Mouse (Mus musculus): ENCODE data around the gene En2.
A peak's percentile ranks its signal among the peaks of the same experiment; 100 is the strongest.

En2 gene

DNA sequence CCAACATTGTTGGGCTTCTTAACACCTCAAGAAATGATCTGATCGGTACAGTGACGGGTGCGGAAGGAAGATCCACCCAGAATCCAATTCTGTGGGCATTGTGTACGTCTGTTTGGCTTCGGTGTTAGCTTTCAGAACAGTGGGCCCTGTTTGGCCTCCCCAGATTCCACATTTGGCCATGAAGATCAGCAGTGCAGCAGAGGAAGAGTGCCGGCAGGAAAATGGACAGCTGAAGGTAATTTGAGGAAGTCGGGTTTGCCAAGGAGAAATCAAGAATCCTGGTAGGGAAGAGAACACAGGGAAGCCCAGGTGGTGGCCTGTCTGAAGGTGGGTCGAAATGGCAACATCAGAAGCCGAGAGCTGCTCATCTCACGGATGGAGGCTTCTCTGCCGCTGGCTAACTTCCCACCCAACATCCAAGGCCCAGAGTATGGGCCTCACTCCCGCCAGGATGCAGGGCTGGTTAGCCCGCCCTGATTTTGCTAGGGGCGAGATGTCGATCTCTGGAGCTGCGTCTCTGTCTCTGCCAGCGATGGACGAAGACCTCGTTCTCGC is 4.0 kb upstream of the En2 start:
- peak; percentile 68 for DNase-seq

DNA sequence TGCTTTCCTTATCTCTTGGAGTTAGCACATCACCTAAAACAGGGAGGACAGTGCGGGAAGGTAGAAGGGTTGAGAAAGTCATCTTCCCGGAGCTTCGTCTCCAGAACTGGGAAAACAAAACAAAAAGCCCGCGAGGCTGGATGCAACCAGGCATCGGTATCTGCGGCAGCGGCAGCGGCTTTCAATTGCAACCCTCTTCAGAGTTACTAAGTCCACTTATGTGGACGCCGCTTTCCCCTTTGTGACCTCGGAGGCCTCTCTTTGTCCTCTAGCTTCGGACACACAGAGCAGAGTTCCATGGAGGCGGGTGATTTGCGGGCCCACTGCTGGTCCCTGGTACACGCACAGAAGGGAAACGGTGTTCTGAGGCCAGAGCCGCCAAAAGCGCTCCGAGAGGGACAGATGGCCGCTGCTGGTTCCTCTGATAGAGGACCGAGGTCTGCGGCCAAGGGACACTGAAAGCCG is 3.5 kb upstream of the En2 start:
- peak; percentile 91 for DNase-seq

DNA sequence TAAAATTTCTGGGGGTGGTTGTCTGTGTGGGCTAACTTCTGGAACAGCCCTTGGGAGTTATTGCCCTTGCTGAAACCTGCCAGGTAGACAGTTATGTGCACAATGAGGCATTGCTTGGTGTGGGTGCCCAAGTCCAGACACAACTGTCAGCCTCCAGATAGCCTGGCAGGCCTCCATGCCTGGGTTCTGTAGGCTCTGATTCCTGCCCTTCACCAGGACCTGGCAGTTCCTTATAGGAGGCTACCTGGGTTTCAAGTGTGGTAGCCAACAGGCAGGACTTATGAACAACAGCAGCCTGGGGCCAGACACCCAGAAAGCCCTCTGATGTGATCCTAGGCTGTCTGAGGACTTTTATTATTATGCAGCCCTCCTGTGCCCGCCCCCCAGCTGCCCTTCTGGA is 1.6 kb upstream of the En2 start:
- DNase-seq, result peak; percentile 72

DNA sequence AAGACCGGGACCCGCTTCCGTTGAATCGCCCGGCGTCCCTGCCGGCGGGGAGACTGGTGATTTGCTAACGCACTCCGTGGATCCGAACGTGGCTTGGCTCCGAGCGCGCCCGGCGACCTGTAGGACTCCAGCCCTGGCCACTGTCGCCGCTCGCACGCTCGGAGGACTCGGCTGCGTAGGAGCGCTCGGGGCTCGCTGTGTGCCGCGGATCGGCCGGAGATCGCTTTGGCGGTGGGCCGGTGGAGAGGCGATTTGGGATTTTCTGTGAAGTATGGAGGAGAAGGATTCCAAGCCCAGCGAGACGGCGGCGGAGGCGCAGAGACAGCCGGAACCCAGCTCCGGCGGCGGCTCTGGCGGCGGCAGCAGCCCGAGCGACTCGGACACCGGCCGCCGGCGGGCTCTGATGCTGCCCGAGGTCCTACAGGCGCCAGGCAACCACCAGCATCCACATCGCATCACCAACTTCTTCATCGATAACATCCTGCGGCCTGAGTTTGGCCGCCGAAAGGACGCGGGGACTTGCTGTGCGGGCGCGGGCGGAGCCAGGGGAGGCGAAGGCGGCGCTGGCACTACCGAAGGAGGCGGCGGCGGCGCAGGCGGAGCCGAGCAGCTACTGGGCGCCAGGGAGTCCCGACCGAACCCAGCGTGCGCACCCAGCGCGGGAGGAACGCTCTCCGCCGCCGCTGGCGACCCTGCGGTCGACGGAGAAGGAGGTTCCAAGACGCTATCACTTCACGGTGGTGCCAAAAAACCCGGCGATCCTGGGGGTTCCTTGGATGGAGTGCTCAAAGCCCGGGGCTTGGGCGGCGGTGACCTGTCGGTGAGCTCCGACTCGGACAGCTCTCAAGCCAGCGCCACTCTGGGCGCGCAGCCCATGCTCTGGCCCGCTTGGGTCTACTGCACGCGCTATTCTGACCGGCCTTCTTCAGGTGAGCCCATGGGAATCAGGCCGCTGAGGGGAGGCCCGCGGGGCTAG is 1.1 kb downstream of the En2 start:
- peak; percentile 72 for DNase-seq

DNA sequence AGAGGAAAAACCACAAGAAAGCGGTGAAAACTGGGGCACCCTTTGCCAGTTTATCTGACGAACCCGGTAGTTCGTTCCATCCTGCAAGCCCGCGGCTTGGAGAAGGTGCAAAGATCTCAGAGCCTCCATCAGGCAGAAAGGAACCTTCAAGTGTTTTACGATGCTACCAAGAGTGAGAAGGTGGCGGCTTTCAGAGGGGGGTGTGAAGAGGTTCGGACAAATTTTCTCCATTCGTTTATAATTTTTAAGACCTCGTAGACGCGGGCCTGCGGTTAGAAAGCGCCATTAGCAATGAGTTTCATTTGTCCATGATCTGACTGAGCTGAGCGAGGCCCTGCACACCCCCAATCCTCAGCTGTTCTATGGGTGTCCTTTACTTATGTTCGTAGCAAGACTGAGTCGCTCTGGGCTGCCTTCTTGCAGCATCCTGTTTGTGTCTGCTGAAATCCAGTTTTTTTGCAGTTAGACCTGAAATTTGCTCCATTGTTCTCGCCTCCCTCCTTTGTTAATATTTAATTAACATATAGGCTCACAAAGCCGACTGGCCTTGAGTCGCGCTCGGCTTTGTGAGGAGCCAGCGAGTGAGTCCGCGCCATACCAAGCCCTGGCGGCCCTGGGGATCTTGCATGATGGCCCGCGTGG is 2.2 kb downstream of the En2 start:
- DNase-seq, result peak; percentile 44

DNA sequence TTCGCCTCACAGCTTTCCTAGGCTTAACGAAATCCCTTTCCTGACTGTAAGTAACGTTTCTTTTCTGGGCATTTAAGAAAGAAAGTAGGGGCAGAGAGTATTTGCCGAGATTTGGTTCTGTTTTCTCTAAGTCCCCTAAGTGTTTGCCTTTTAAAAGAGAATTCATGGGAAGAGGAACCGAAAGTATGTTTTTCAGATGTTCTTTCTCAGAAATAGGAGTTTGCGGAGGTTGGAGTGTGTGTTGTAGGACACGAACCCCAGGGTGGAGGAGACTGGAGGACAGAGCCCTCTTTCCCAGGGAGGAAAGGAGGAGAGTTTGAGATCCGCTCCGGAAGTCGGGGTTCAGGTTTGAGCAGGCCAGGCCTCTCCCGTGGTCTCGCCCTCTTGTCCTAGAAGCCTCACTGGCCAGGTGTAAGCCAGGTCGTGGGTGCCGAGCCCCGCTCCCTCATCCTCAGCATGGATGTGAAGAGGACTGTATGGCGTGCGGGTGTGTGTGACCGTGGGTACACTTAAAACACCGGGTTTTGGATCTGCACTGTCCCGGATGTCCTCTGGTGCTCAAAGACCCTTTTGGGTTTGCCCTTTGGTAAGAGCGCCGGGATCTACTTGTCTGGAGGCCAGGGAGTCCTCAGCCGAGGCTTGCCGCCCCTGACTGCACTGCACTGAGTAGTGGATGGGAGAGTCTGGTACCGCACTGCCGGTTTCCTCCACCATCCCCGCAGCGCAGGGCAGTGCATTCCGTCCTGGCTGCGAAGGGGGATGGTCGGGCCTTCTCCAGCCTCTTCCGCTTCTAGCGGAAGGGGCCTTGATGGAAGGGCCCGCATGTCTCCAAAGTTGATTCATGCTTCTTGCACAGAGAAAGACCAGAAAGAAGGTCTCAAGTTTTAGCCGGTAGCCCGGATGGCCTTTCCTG is 3.0 kb downstream of the En2 start:
- peak; percentile 59 for DNase-seq

DNA sequence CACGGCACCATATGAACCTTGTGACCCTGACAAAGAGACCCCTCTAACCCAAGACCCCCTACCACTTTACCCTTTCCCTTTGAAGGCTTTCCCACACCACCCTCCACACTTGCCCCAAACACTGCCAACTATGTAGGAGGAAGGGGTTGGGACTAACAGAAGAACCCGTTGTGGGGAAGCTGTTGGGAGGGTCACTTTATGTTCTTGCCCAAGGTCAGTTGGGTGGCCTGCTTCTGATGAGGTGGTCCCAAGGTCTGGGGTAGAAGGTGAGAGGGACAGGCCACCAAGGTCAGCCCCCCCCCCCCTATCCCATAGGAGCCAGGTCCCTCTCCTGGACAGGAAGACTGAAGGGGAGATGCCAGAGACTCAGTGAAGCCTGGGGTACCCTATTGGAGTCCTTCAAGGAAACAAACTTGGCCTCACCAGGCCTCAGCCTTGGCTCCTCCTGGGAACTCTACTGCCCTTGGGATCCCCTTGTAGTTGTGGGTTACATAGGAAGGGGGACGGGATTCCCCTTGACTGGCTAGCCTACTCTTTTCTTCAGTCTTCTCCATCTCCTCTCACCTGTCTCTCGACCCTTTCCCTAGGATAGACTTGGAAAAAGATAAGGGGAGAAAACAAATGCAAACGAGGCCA is 3.8 kb downstream of the En2 start:
- peak; percentile 55 for DNase-seq

DNA sequence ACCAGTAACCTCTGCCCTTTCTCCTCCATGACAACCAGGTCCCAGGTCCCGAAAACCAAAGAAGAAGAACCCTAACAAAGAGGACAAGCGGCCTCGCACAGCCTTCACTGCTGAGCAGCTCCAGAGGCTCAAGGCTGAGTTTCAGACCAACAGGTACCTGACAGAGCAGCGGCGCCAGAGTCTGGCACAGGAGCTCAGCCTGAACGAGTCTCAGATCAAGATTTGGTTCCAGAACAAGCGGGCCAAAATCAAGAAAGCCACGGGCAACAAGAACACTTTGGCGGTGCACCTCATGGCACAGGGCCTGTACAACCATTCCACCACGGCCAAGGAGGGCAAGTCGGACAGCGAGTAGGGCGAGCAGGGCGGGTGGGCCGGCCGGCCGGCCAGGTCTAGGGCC is 4.6 kb downstream of the En2 start:
- DNase-seq, result peak; percentile 67

DNA sequence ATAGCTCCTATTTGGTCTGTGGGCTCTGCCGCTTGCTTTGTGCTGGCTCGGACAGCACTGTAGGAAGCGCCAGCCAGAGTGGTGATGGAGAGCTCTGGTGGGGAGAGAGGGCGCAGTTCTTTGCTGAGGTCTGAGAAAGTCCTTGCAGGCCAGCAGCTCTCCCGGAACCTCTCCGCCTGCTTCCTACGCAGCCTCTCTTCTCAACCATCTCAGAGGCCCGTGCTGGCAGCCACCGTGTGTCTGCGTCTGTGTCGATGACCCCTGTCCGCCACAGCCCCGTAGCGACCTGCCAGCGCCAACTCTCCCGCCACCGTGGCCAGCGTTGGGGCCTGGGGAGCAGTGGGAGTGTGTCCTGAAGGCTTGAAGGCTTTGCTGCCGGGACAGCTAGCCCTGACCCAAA is 5.4 kb downstream of the En2 start:
- peak; percentile 58 for DNase-seq

DNA sequence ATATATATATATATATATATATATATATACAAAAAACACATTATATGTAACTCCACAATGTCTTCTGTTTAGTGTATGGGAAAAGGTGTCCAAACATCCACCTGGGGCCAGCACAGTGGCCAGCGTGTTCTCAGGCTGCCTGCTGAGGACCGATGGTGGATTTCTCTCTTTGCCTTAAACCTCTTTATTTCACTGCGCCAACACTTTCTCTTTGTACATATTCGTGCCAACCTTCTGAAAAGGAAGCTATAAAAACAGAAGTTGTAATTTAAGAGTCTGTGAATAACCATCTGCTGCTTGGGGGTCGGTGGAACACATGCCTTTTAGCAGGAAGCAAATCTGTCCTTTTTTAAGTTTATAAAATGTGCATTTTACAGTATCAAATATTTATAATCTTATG is 6.2 kb downstream of the En2 start:
- DNase-seq, result peak; percentile 52

DNA sequence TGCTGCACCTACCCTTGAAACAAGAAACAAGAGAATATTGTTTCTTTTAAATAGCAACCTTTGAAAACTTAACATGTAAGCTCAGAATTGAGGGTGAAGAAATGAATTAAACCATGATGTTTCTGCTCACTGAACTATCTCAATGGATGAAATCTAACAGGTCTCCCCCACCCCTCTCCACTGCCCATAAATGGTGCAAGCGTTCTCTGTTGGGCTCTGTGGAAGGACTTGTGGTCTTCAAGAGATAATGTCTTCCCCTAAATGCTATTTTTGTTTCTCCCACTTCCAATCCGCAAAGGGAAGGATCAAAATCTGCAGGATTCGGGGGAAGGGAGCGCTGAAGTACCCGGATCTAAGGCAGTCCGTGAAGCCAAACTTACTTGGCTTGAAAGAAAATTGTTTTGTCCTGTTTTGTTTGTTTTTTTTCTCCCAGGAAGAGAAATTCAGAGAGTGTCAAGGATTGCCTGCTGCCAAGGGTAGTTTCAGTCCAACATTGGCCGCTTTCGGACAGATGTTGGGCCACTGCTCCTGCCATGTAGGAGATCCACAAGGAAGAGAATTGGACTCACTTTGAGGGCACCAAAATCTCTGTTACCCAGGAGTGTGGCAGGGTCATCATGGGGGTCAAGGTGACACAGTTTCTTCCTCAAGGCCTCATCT is 6.9 kb downstream of the En2 start:
- no peak for DNase-seq

DNA sequence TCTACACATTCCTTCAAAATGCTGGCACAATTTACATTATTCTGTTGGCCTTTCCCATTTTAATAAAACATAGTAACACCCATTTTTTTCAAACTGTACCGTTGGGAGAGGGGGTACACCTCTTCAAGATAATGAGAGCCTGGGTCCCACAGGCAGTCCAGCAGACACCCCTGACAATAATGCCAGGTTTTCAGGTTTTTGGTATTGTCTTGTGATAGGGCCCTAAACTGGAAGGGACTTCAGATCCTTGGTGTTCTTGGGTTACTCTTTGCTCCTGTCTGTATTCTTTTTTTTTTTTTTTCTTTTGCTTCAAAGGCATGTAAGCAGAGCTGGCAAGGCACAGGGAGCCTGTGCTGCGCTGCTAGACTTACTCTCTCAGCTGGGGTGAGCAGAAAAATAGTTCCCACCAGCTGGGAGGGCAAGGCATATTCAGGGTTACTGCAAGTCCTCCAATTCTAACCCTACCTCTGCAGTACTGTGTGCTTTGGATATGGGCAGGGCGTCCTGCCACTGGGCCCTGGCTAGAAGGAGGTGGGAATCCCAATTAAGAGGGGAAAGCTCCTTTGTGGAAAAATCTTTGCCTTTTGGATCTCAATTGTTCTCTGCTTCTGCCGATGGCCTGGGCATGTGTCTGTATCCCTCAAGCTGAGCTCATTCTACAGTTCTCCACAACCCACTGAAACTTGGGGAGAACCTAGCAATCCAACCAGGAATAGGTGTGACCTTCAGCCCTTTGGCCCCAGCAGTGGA is 7.6 kb downstream of the En2 start:
- DNase-seq, result no peak

DNA sequence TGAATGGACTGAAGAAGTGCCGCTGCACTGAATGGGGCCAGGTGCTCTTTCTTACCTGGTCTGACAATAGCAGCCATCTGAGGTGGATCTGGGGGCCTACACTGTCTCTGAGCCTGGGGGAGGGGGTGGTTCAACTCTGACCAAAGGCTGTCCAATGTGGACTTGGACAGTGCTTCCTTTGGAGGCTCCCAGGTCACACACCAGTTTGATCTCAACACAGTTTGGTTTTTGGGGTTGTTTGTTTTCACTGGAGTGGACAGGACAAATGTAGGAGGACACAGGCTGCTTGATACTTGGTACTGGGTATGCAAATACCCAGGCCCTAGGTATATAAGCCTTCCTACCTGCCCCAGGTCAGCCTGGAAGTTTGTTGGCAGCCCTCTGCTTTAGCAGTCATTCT is 8.2 kb downstream of the En2 start:
- no peak for DNase-seq

DNA sequence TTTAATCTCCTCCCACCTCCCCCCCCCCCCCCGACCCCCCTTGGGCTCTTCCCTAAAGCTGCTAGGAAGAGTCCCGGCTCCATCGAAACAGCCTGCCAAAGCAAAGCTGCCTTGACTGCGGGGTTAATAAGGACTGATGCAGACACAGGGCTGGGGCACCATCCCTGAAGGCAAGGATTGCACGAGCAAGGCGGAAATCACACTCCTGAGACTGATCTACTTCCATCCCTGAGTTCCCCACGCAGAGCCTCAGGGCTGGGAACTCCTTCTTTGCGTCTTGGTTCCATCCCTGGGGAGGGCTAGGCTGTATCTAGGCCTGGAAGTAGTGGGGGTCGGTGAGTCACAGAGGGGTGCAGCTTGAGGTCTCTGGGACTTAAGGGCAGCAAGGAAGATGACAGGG is 8.6 kb downstream of the En2 start:
- DNase-seq, result no peak

DNA sequence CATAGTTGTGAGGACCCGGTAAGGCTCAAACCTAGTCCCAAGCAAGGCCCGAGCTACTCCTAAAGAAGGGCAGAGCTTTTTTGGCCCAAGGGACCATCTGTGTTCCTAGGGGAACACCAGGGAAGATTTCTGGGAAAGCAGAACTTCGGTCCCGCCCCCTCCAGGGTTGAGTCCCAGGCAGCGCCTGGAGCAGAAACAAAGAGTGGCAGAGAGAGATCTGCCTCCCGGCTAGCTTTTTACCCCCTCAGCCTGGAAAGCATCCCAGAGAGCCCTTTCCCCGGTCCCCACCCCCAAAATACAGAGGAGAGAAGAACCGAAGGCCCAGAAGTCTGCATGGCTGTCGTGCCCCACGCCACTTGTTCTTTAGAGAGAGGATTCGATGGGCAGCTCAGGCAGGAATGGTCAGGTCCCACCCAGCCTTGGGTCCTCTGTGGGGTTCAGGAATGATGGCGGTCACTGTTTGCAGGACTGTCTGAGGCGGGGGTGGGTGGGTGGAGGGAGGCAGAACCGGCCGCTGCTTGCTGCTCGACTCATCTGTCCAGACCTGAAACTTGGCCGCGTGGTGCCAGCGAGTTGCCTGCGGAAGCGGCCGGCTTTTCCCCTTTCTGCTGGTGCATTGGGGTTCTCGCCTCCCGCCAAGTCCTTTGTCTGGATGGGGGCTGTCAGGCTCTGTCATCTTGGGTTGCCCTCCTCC is 9.5 kb downstream of the En2 start:
- DNase-seq, result peak; percentile 65

DNA sequence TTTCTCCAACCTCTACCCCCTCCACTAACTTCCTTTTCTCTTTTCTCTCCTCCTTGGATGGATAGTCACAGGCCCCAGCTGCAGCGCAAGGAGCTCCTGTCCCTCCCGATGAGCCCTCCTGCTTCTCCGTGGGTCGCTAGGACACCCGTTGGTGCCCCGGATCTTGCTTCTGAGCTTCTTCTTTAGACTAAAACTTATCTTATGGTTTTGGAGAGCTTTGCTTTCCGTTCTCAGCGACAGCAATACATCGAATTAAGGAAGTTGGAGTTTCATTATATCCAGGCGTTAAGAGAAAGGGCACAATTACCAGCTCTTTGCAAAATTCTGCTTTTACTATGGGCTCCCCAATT is 10.1 kb downstream of the En2 start:
- DNase-seq, result no peak

DNA sequence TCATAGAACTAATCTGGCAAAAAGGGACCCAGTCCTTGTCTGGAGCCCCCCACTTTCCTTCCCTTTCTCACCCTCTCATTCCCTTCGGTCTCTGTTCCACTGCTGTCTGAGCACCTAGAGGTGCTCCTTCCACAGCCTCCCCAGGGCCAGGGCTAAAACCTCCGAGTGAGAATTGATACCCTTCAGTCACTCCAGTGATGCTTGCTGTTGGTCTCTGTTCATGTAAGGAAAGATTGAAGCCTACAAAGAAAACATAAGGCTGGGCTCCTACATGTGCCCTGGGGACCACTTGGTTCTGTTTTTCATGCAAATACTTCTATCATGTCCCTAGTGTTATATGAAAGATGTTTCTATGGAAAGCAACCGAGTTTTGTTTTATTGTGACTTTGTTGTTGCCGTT is 10.5 kb downstream of the En2 start:
- DNase-seq, result no peak

DNA sequence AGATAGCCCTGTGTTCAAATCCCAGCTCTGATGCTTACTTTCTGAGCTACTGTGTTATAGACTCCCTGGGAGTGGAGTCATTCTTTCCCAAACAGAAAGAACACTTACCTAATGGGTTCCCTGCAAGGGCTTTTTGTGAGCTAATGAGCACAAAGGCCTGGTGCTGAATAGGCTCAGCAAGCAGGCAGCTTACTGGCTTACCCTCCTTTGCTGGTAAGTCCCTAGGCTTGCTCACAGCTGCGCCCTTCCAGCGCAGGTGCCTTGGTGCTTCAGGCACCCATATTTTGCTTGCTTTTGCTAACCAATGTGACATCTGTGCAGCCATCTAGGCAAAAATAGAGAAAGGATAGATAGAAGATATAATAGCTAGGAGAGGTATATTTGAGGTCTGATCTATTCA is 11.1 kb downstream of the En2 start:
- no peak for DNase-seq

DNA sequence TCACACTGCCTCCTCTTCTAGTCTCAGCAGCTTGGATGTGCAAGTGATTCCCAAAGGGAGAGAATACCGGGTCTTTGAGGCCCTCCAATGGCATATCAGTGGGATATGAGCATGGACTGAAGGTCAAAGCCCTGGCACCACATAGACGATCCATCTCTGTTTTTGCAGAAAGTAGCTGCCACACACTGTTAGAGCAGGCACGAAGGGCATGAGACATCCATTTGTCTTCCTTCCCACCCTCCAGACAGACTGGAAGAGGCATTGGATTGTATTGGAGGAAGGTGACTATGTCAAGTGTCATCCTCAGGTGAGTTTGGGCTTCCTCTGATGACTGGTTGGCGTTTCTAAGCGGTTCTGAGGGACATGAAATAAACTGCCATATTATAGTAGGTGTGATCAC is 12.8 kb downstream of the En2 start:
- DNase-seq, result no peak

DNA sequence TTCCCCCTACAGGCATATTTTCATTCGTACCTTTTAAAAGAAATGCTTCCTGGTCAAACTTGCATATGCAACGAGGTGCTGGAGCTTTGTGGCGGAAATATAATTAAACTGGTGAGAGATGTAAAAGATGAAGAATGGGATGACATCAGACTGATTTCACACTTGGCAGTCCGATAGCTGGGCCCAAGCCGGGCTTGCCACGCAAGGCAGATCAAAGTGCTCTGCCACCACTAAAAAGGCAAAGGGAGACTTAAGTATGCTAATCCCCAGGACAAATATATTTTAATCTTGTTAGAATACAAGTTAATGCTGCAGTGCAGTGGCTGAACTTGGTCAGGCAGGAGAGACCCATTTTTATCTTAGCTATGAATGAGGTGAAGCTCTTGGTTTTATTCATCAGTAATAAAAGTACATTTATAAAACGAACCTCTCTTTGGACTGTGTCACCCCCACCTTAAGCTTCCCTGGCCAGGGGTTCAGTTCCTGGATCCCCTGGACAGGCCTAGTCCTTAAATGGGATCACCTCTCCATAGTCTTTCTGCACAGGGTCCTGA is 13.8 kb downstream of the En2 start:
- DNase-seq, result no peak
